19 mouse cellular contexts compared by ENCODE assay signal in the genomic region with DNA sequence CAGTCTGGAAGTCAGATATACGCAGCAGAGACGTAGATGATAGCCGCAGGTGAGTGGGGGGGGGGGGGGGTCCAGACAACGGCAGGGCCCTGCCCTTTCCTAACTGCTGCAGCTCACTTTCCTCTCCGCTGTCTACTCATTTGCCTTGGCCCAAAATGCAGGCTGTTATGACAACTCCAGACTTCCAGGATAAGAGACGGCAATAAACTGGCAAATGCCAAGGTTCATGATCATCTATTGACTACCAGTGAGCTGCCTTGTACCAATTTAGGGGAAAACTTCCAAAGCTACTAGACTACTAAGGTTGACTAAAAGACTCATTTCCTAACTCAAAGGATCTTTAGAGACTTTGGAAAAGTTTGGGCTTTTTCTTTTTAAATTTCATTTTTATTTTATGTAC. TPM values are rescaled to one million over a fixed set of nuclear protein-coding genes. Genes with fewer than 3 reads are reported as not detected.
"Had no signal": no experiment of that assay in that cellular context is flagged by ENCODE, and none has a peak within 500 bp of the region (broad histone marks: within the 10 kb centered on the region; RNA-seq: fewer than 3 reads in every experiment).

No protein-coding gene starts in this region.

- DNase-seq: lung, embryonic 14.5 days; right cerebral cortex, adult 18-20 months; right cerebral cortex, postnatal 14 days; right cerebral cortex, postnatal 4 days; spleen, adult 18-20 months; thymus, postnatal 36 days had no signal

- H3K36me3 ChIP-seq: limb, embryonic 10.5 days; limb, embryonic 13.5 days; midbrain, embryonic 12.5 days; midbrain, embryonic 15.5 days; neural tube, embryonic 12.5 days; neural tube, embryonic 15.5 days; stomach, embryonic 15.5 days had no signal

- H3K27me3 ChIP-seq: limb, embryonic 13.5 days; midbrain, embryonic 12.5 days; midbrain, embryonic 15.5 days; neural tube, embryonic 12.5 days; neural tube, embryonic 15.5 days; stomach, embryonic 15.5 days had no signal

- H3K4me2 ChIP-seq: limb, embryonic 13.5 days; lung, embryonic 14.5 days; midbrain, embryonic 12.5 days; midbrain, embryonic 15.5 days; neural tube, embryonic 12.5 days; neural tube, embryonic 15.5 days; stomach, embryonic 15.5 days had no signal

- H3K9me3 ChIP-seq: limb, embryonic 10.5 days; limb, embryonic 13.5 days; midbrain, embryonic 12.5 days; midbrain, embryonic 15.5 days; neural tube, embryonic 12.5 days; neural tube, embryonic 15.5 days; stomach, embryonic 15.5 days had no signal

- H3K4me1 ChIP-seq: limb, embryonic 10.5 days; limb, embryonic 13.5 days; midbrain, embryonic 12.5 days; midbrain, embryonic 15.5 days; neural tube, embryonic 12.5 days; stomach, embryonic 15.5 days had no signal

- H3K9ac ChIP-seq: limb, embryonic 13.5 days; liver, embryonic 14.5 days; lung, embryonic 14.5 days; midbrain, embryonic 12.5 days; midbrain, embryonic 15.5 days; neural tube, embryonic 12.5 days; neural tube, embryonic 15.5 days; stomach, embryonic 15.5 days had no signal

- H3K4me3 ChIP-seq: limb, embryonic 10.5 days; limb, embryonic 13.5 days; midbrain, embryonic 12.5 days; midbrain, embryonic 15.5 days; neural tube, embryonic 12.5 days; neural tube, embryonic 15.5 days; stomach, embryonic 15.5 days had no signal

- ATAC-seq: lung, postnatal 0 days; midbrain, embryonic 15.5 days had no signal

- H3K27ac ChIP-seq: limb, embryonic 10.5 days; limb, embryonic 13.5 days; liver, embryonic 14.5 days; macrophage; midbrain, embryonic 12.5 days; midbrain, embryonic 15.5 days; neural tube, embryonic 12.5 days; neural tube, embryonic 15.5 days; stomach, embryonic 15.5 days had no signal

RNA-seq across cellular contexts. Expression of a gene that starts 0.6 kb away (rescaled TPM):
- polyA plus RNA-seq: intestine, embryonic 14.5 days; limb, embryonic 10.5 days; limb, embryonic 13.5 days; lung, embryonic 14.5 days; lung, postnatal 0 days; macrophage; midbrain, embryonic 12.5 days; midbrain, embryonic 15.5 days; neural tube, embryonic 12.5 days; neural tube, embryonic 15.5 days; thymus, postnatal 0 days; urinary bladder, adult 2 months had no signal
